Mouse (Mus musculus) neural tube, embryonic 11.5 days (tissue): ENCODE data around the gene Rpl7a. TPM values are rescaled to one million over a fixed set of nuclear protein-coding genes. Genes with fewer than 3 reads are reported as not detected.

ENCODE experiments used
- ATAC-seq: fragments of 200-750 bp; cut with Nextera tagmentation; 2 replicates; pipeline ENCODE4 v1.8.0; 2017; ENCODE audit warnings: moderate number of reproducible peaks, mild to moderate bottlenecking, moderate TSS enrichment, moderate library complexity; ENCODE audit not compliant: insufficient read depth, low FRiP score, low TSS enrichment
- DNase-seq: peaks from one replicate; pipeline ENCODE4 v3.0.0-alpha.2; 2015; ENCODE audit warnings: low spot score
- H3K27ac ChIP-seq: fragments of 300-500 bp; sonication (generic); 2 replicates; pipeline ENCODE4 v1.5.1; 2014; ENCODE audit warnings: low read depth, mild to moderate bottlenecking, low read length
- H3K27me3 ChIP-seq: fragments of 300-500 bp; sonication (generic); 2 replicates; pipeline ENCODE4 v1.6.1; 2014; ENCODE audit warnings: mild to moderate bottlenecking, low read length, mixed read lengths; ENCODE audit not compliant: control insufficient read depth, insufficient read depth
- H3K36me3 ChIP-seq: fragments of 300-500 bp; sonication (generic); 2 replicates; pipeline ENCODE4 v1.6.1; 2014; ENCODE audit warnings: mild to moderate bottlenecking, low read length, moderate library complexity, mixed read lengths; ENCODE audit not compliant: control insufficient read depth, insufficient read depth
- H3K4me1 ChIP-seq: fragments of 300-500 bp; sonication (generic); 2 replicates; pipeline ENCODE4 v1.6.1; 2014; ENCODE audit warnings: low read length, mixed read lengths; ENCODE audit not compliant: control insufficient read depth, insufficient read depth
- H3K4me2 ChIP-seq: fragments of 300-500 bp; sonication (generic); 2 replicates; pipeline ENCODE4 v1.6.1; 2014; ENCODE audit warnings: low read depth, mild to moderate bottlenecking, moderate library complexity
- H3K4me3 ChIP-seq: fragments of 300-500 bp; sonication (generic); 2 replicates; pipeline ENCODE4 v1.5.1; 2014; ENCODE audit warnings: low read depth, low read length
- H3K9ac ChIP-seq: fragments of 300-500 bp; sonication (generic); 2 replicates; pipeline ENCODE4 v1.6.1; 2014; ENCODE audit warnings: mild to moderate bottlenecking, low read length
- H3K9me3 ChIP-seq: fragments of 300-500 bp; sonication (generic); 2 replicates; pipeline ENCODE4 v1.6.1; 2016; ENCODE audit warnings: low read length; ENCODE audit not compliant: control insufficient read depth
- WGBS: fragments of 180-500 bp; shearing (Covaris S2); extraction: QIAGEN DNeasy Blood & Tissue Kit; methylation state at CpG from one replicate; pipeline ENCODE4 v1.1.7; 2014; 5-methylcytosine and 5-hydroxymethylcytosine counted together
- polyA plus RNA-seq: library from polyadenylated mRNA; unstranded; fragments of >200 nt; fragmentation: Nextera tagmentation; extraction: Ambion mirVana; gene quantifications from 2 replicates; pipeline ENCODE4 v1.2.1, GENCODE M21; 2014

The Rpl7a gene
- polyA plus RNA-seq, 1 experiment from 2014 or later: 641 TPM

DNA sequence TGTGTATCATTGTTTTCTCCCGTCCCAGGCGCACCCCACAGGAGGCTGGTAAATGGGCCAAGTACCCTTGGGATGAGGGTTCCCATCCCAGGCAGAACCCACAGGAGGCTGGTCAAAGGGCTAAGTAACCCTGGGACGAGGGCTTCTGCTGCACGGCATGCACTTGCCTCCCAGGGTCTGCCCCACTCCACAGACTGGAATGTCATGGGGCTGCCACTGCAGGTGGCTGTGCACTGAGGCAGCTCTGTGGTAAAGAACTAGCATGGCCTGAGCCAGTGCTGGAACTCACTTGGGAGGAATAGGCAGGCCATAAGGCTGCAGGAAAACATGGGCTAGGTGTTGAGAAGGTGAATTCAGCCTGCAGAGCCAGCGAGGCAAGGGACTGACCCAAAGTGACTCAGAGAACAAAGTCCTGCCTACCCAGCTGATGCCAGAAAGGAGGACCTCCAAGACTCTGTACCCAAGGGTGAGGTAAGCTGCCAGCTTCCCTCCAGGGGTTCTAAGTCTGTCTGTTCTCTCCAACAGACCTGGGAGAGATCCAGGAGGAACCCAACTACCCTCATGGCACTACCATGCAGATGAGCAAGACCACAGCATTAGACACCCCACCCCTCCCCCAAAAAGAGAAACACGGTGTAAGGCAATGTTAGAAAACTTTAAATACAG, 9.8 kb downstream of the Rpl7a start:
- H3K9me3 ChIP-seq: no peaks in the 10 kb centered on the region
- 90% methylated on average over 6 of the region's 6 CpGs for WGBS

DNA sequence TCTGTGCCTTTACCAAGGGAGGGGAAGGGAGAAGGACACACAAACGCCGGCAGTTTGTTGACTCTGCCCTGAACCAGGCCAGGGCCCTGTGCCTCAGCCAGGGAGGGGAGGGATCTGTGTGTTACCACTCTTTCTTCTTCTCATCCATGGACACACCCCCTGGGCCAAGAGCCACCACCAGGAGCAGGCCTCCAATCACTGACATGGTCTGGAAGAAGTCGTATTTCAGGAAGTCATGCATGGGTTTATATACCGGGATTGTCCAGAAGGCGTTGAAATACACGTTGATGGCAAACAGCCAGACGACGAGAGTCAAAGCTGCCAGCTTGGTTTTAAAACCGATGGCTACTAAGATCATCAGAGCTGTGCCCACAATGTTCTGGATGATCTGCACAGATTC, 11.2 kb downstream of the Rpl7a start:
- no peak overlapping the region for H3K27ac ChIP-seq
- no peak overlapping the region for H3K4me2 ChIP-seq
- H3K36me3 ChIP-seq: peaks cover 40% of the 10 kb centered on the region
- H3K4me1 ChIP-seq: peaks cover 14% of the 10 kb centered on the region
- no peak for ATAC-seq
- no peaks in the 10 kb centered on the region for H3K9me3 ChIP-seq
- 88% methylated on average over 9 of the region's 9 CpGs for WGBS
- H3K9ac ChIP-seq: no peak overlapping the region
- H3K4me3 ChIP-seq: no peak overlapping the region
- DNase-seq: no peak
- H3K27me3 ChIP-seq: no peaks in the 10 kb centered on the region

More for the DNA sequence above, 9.8 kb downstream of the Rpl7a start:
- Histone ChIP-seq H3K4me3 (no peak overlapping the region), H3K9ac (no peak overlapping the region), H3K27ac (no peak overlapping the region), H3K4me2 (no peak overlapping the region), H3K27me3 (no peaks in the 10 kb centered on the region), H3K4me1 (peaks cover 20% of the 10 kb centered on the region), H3K36me3 (peaks cover 36% of the 10 kb centered on the region)
- ATAC-seq: no peak
- DNase-seq: no peak

GRCm38 (mm10) chr2:26927745-26928476, 17.3 kb downstream of the Rpl7a start:
- DNase-seq (no peak), ATAC-seq (no peak)
- Histone ChIP-seq H3K9ac (no peak overlapping the region), H3K4me3 (no peak overlapping the region), H3K36me3 (peaks cover 18% of the 10 kb centered on the region), H3K27ac (no peak overlapping the region), H3K9me3 (no peaks in the 10 kb centered on the region), H3K4me2 (no peak overlapping the region), H3K27me3 (no peaks in the 10 kb centered on the region), H3K4me1 (peaks cover 15% of the 10 kb centered on the region; the same call in 1 of the 2 replicates)
- 91% methylated on average over 6 of the region's 6 CpGs for WGBS

GRCm38 (mm10) chr2:26930390-26930789, 19.8 kb downstream of the Rpl7a start:
- ATAC-seq: no peak
- peaks cover 5% of the 10 kb centered on the region for H3K36me3 ChIP-seq
- no peak overlapping the region for H3K4me3 ChIP-seq
- H3K27ac ChIP-seq: no peak overlapping the region
- H3K4me1 ChIP-seq: peaks cover 15% of the 10 kb centered on the region; the same call in 1 of the 2 replicates
- H3K4me2 ChIP-seq: no peak overlapping the region
- DNase-seq: peak; percentile 58
- H3K27me3 ChIP-seq: no peaks in the 10 kb centered on the region
- no peak overlapping the region for H3K9ac ChIP-seq
- 53% methylated on average over 1 of the region's 1 CpGs for WGBS
- no peaks in the 10 kb centered on the region for H3K9me3 ChIP-seq

DNA sequence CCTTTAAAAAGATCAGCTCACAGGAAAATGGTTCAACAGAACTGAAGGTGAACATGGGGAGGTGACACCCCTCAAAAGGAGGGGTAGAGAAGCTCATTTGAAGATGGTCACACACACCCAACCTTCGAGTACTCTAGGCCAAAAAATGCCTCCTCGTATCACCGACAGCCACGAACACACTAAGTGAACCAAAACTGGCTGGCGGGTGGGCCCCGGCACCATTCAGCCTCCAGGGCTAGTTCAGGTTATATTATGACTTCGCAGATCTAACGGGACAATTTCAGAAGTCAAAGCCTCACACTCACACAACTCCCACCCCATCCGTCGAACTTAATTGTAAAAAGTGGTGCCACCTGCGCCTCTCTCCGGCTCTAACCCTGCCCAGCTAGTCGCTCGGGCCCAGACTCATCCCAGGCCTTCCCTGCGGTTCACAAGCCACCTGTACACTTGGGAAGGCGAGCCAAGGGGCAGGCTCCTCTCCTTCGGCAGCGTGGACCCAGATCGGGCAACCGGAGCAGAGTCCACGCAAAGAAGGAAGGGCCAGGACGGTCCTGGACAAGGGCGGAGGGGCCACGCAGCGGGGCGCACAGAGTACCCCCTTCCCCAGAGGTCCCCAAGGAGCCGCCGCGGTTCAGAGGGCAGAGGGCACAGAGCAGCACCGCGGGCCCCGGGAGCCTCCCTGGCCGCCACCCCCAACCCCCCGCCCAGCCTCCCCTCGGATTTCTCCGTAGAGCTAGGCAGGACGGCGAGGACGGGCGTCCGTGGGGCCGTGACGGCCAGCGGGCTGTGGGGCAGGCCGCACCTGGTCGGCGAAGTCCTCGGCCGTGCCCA, 22.1 kb downstream of the Rpl7a start:
- 3% methylated on average over 45 of the region's 49 CpGs for WGBS
- peak overlapping the region; percentile 96 for H3K9ac ChIP-seq
- H3K27me3 ChIP-seq: no peaks in the 10 kb centered on the region
- H3K4me1 ChIP-seq: peaks cover 15% of the 10 kb centered on the region; the same call in 1 of the 2 replicates
- ATAC-seq (peak; percentile 45; the same call in 1 of the 2 replicates), DNase-seq (no peak)
- H3K4me3 ChIP-seq: peak overlapping the region; percentile 96
- peak overlapping the region; percentile 78 for H3K27ac ChIP-seq
- H3K4me2 ChIP-seq: peak overlapping the region; percentile 88
- H3K36me3 ChIP-seq: peaks cover 2% of the 10 kb centered on the region; the same call in 1 of the 2 replicates
- H3K9me3 ChIP-seq: no peaks in the 10 kb centered on the region

DNA sequence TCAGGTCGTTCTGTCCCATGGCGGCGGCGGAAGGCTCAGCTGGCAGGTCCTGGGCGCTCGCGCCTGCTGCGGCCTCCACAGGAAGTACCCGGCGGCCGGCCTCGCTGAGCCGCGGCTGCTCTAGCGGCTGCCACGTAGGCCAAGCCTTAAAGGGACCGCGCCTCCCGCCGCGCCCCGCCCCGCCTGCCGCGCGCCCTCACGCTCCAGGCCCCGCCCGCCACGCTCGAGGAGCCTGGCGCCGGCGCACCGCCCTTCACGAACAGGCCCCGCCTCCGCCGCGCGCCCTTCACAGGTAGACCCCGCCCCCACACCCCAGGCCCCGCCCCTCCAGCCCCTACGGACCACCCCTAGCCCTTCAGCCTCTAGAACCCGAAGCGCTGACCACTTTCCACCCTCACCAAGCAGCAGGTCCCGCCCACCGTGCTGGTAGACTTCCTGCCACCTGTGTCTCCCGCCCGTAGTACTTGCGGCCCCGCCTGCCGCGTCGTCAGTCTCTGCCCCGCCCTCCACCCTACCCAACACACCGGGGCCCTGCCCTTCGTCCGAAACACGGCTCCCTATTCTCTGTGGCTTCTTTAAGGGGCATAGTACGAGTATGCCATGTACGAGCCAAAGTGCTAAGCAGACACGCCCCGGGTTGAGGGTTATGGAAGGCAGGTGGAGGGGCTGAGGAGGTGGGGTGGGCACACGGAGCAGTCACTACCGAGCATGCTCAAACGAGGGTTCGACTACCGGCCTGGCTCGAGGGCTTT, 22.9 kb downstream of the Rpl7a start, which contains the start of the genes Surf4 and Stkld1:
Gene Surf4, minus strand, starts transcription at position 625 of the 752 bp plus-strand sequence.
Gene Stkld1, plus strand, starts transcription at position 744 of the 752 bp plus-strand sequence.
- peak within 1 kb of the TSS; percentile 78 for H3K27ac ChIP-seq
- peaks cover 2% of the 10 kb centered on the region; the same call in 1 of the 2 replicates for H3K36me3 ChIP-seq
- H3K4me1 ChIP-seq: peaks cover 15% of the 10 kb centered on the region; the same call in 1 of the 2 replicates
- H3K27me3 ChIP-seq: no peaks in the 10 kb centered on the region
- DNase-seq (peak; percentile 96), ATAC-seq (peak; percentile 88)
- peak within 1 kb of the TSS; percentile 88 for H3K4me2 ChIP-seq
- peak within 1 kb of the TSS; percentile 96 for H3K9ac ChIP-seq
- peak within 1 kb of the TSS; percentile 96 for H3K4me3 ChIP-seq
- under 1% methylated on average over 49 of the region's 70 CpGs for WGBS
- H3K9me3 ChIP-seq: no peaks in the 10 kb centered on the region

- ATAC-seq (no peak), DNase-seq (no peak)
- no peaks in the 10 kb centered on the region for H3K36me3 ChIP-seq
- H3K4me3 ChIP-seq: no peak overlapping the region
- no peak overlapping the region for H3K27ac ChIP-seq
- 94% methylated on average over 2 of the region's 2 CpGs for WGBS
- no peaks in the 10 kb centered on the region for H3K27me3 ChIP-seq
- H3K9ac ChIP-seq: no peak overlapping the region
- H3K4me1 ChIP-seq: peaks cover 15% of the 10 kb centered on the region; the same call in 1 of the 2 replicates
- H3K4me2 ChIP-seq: no peak overlapping the region
- no peaks in the 10 kb centered on the region for H3K9me3 ChIP-seq
These were observed 24.7 kb downstream of the Rpl7a start for GRCm38 (mm10) chr2:26935286-26935685.

DNA sequence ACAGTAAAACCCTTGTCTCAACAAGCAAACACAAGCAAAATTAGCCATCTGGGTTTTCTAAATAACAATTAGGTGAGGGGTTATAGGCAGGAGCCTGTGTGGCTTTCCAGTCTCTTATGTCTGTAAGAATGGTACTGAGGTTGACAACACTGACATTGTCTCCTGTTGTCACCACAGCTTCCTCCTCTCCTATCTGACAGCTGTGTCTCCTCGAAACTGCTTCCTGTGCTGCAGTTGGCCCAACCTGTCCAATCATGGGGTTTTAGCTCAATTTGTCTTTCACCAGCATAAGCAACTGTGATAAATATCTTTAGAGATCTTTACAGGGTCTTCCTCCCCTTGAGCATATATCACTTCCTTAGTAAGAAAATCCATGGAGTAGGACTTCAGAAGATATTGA, 25.9 kb downstream of the Rpl7a start:
- whole genome bisulfite sequencing: 73% methylated on average over 1 of the region's 1 CpGs

More for the DNA sequence above, 25.9 kb downstream of the Rpl7a start:
- Histone ChIP-seq H3K4me2 (no peak overlapping the region), H3K4me1 (peaks cover 8% of the 10 kb centered on the region; the same call in 1 of the 2 replicates), H3K9ac (no peak overlapping the region), H3K27ac (no peak overlapping the region), H3K9me3 (no peaks in the 10 kb centered on the region), H3K36me3 (no peaks in the 10 kb centered on the region), H3K27me3 (no peaks in the 10 kb centered on the region), H3K4me3 (no peak overlapping the region)
- DNase-seq (no peak), ATAC-seq (no peak)
